In the genomic region with DNA sequence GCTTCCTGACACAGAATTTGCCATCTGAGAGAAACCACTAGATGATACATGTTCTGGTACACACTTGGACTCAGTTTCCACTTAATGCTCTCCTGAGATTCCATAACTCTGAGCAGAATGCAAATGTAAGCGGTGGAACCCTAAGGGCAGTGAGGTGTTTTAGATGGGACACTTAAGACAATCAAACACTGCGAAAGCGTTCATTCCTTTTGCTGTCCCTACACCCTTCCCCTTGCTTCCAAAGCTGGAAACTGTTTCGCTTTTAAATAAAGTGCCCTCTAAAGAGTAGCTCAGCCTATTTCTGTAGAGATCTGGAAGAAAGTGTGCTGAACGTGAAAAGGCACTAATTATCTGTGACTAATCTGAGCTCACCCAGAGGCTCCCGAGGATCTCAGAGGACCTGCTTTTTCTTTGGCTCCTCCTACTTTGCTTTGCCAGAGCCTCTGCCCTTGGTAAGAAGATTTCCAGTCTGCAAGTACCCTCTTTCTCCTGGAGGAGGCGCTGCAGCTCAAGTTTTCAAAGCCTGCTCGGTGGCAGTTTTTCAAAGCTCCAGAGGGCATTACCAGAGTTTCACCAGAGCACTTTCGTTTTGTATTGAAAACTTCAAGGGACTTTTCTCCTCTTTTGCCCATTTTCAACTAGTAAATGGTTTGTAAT, we compare ENCODE assay signal across 8 mouse cellular contexts. TPM values are rescaled to one million over a fixed set of nuclear protein-coding genes. Genes with fewer than 3 reads are reported as not detected.
A peak's percentile ranks its signal among the peaks of the same experiment; 100 is the strongest.
DNase-seq lines count a peak whose midpoint lies in the region; ATAC-seq and TF ChIP-seq lines count a peak whose summit lies in the region.

No protein-coding gene starts in this region.

- whole genome bisulfite sequencing in forebrain, embryonic 15.5 days = 26% methylated on average over 9 of the region's 9 CpGs
- WGBS in hindbrain, embryonic 16.5 days = 29% methylated on average over 9 of the region's 9 CpGs

- H3K27me3 ChIP-seq in forebrain, embryonic 15.5 days = no peaks in the 10 kb centered on the region
- no peaks in the 10 kb centered on the region; the same call in 1 of the 2 replicates for H3K27me3 ChIP-seq in hindbrain, embryonic 16.5 days (replicated peaks; ENCODE audit: control insufficient read depth, insufficient read depth, low read length)

- no peak overlapping the region for H3K9ac ChIP-seq in forebrain, embryonic 15.5 days (replicated peaks)
- no peak overlapping the region for H3K9ac ChIP-seq in hindbrain, embryonic 16.5 days (ENCODE audit: low read depth, low read length)

- H3K27ac ChIP-seq in forebrain, embryonic 15.5 days (replicated peaks) = no peak overlapping the region
- no peak overlapping the region for H3K27ac ChIP-seq in hindbrain, embryonic 16.5 days (ENCODE audit: low read depth, low read length)
- H3K27ac ChIP-seq in left cerebral cortex, adult 2 months = peak overlapping the region; percentile 63; the same call in 1 of the 2 replicates

- peak; percentile 80 for ATAC-seq in forebrain, embryonic 15.5 days (replicated peaks)
- ATAC-seq in hindbrain, embryonic 16.5 days = peak; percentile 61
- ATAC-seq in megakaryocyte, adult 5-6 weeks (ENCODE audit: poor library complexity, severe bottlenecking) = peak; percentile 83

- no peaks in the 10 kb centered on the region for H3K36me3 ChIP-seq in forebrain, embryonic 15.5 days
- no peaks in the 10 kb centered on the region for H3K36me3 ChIP-seq in hindbrain, embryonic 16.5 days (ENCODE audit: control insufficient read depth, insufficient read depth, low read length)

- H3K4me1 ChIP-seq in forebrain, embryonic 15.5 days = no peaks in the 10 kb centered on the region
- H3K4me1 ChIP-seq in hindbrain, embryonic 16.5 days (ENCODE audit: control insufficient read depth, insufficient read depth, low read depth, low read length) = no peaks in the 10 kb centered on the region

- intact Hi-C loops in left cerebral cortex, adult 2 months (cut with DNase I) = loop anchor here (1.0 to 10.0 kb wide), 6 partner anchors 306 to 1523 kb away; no protein-coding TSS in a partner anchor

- peak overlapping the region; percentile 15; the same call in 1 of the 2 replicates for H3K4me2 ChIP-seq in forebrain, embryonic 15.5 days (replicated peaks)
- peak overlapping the region; percentile 41 for H3K4me2 ChIP-seq in hindbrain, embryonic 16.5 days (ENCODE audit: low read length)

- peak; percentile 85 for DNase-seq in NIH3T3 (ENCODE audit: low read depth)
- peak; percentile 73 for DNase-seq in cerebellum, adult 11 months
- peak; percentile 68 to 78 for DNase-seq in left cerebral cortex, adult 2 months (ENCODE audit: extremely low spot score in 1 of 2, low spot score in 2 of 2)
- peak; percentile 82 for DNase-seq in right cerebral cortex, adult 18-20 months
- no peak for DNase-seq in spleen, postnatal 14 days (ENCODE audit: low spot score in 2 of 2)

- peak; percentile 76 for TF ChIP-seq CTCF in left cerebral cortex, adult 2 months (IDR thresholded peaks at IDR 0.05)

- H3K9me3 ChIP-seq in forebrain, embryonic 15.5 days = no peaks in the 10 kb centered on the region
- H3K9me3 ChIP-seq in hindbrain, embryonic 16.5 days (ENCODE audit: control insufficient read depth, low read length) = no peaks in the 10 kb centered on the region

- H3K4me3 ChIP-seq in forebrain, embryonic 15.5 days = no peak overlapping the region
- H3K4me3 ChIP-seq in hindbrain, embryonic 16.5 days (ENCODE audit: low read length) = no peak overlapping the region
- 0 out of 2 replicates have a peak overlapping the region, but pooled peaks have one; percentile 2 for H3K4me3 ChIP-seq in left cerebral cortex, adult 2 months

RNA-seq across cellular contexts. Expression of a gene that starts 33.1 kb away (rescaled TPM):
- 0.19 TPM in 1 of 2 replicates, not detected in the other for polyA plus RNA-seq in forebrain, embryonic 15.5 days (2015; fragmentation: Nextera tagmentation; extraction: Ambion mirVana)
- polyA plus RNA-seq in hindbrain, embryonic 16.5 days (2015; fragmentation: Nextera tagmentation; extraction: Ambion mirVana) = 2.6 TPM in 1 of 2 replicates, not detected in the other
- total RNA-seq in left cerebral cortex, adult 2 months (2021) = not detected
- not detected in 2 replicates for total RNA-seq in megakaryocyte, adult 5-6 weeks (2015)
- total RNA-seq in megakaryocyte, adult 5-6 weeks (2017) = not detected in 2 replicates

Comparison
In these comparisons a context has a peak if more than half of its experiments do, and no peak if none do; other contexts are left out.
1. DNase-seq: peak in NIH3T3 (single experiment), cerebellum, adult 11 months (single experiment), left cerebral cortex, adult 2 months (2 of 2) and right cerebral cortex, adult 18-20 months (single experiment); none in spleen, postnatal 14 days (0 of 2).
2. Peak in every context shown above with its lines, with median percentiles within 50 percentile points of each other: ATAC-seq.